Mouse (Mus musculus): ENCODE results near the gene Trpt1.

The Trpt1 gene

DNA sequence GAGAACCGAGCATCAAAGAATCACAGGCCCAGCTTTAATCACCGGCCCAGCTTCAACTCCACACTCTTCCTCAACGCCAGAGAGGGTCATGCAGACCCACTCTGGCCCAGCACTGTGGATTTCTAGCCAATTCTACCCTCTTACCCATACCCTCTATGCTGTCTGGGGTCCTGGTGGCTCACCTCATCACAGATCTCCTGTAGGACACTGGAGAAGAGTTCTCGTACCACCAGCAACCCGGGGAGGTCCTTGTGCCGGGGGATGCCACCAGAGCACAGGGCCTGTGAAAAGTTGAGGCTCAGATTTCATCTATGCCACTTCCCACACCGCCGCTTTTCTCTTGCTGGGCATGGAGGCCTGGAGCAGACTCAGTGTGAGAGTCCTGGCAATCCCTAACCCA is 1.4 kb upstream of the Trpt1 start:
- DNase-seq: no peak

DNA sequence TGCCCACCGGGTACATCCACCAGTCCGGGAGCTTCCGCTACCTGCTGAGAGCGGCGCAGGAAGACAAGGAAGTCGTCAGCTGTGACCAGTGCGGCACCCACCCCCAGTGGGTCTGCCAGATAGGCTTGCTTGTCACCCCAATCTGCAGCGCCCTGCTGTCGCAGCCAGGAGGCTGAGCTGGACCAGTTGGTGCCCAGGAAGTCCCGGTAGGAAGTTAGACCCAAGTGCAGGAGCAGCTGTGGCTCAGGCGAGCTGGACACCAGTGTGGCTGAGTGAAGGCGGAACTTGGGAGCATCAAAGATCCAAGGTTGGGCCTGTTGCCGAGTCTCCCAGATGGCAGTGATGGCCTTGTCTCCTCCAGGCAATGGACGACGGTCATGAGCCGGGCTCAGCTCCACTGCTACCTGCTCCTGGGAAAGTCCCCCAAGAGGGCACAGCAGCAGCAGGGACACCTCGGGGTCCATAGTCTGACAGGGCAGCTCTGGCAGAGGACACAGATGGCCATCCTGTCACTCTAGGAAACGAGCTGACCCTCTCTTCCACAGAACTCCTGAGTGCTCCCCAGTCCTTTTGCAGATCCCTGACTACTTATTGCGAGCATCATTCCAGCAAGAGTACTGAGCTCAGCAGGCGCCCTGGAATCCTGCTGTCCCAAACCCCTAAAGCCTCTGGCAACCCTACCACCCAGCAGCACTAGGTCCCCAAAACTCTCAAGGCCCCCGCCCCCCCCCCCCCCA is 508 bp upstream of the Trpt1 start:
- no peak for DNase-seq

DNA sequence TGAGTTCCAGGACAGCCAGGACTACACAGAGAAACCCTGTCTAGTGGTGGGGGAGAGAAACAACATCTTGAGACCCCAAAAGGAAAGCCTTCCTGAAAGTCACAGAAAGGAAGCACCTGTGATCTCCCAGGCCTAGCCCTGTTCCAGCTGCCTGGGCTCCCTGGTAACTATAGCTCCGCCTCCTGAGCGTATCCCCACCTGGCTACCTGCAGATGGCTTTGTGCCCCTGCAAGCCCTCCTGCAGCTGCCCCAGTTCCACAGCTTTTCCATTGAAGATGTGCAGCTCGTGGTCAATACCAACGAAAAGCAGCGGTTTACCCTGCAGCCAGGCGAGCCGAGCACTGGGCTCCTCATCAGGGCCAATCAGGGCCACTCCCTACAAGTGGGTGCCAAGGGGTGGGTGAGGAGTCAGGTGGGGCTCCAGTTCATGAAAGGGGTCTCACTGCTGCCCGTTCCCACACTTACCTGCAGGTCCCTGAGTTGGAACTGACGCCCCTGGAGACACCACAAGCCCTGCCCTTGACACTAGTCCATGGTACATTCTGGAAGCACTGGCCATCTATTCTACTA is 1.9 kb downstream of the Trpt1 start:
- no peak for DNase-seq

DNA sequence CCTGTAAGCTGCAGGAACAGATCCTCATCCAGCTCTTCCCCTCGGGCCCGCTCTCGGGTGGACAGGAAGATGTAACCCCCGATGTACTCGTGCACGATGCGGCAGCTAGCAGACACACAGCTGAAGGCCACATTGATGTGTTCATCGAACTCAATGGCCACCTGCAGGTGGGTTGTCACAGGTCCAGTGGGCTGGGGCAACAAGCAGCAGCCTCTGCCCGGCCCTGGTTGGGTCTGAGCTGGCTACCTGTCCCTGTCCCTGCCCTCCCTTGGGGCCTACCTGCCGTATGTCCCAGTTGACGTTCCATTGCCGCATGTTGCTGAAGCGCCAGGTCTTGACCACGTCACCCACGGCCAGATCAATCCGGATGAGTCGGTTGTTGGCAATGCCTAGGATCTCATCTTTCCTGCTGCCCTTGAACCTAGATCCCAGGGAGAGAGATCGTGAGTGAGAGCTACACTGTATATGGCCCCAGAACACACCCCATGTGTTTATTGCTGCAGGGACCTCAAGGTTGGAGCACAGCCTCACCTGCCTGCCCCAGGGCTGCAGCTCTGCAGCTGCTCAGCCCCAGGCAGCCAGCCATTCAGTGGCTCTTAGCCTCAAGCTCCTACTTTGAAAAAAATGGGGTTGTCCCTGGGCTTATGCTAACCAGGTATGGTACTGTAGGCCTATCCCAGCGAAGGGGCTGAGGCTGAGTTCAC is 3.6 kb downstream of the Trpt1 start:
- no peak for DNase-seq

DNA sequence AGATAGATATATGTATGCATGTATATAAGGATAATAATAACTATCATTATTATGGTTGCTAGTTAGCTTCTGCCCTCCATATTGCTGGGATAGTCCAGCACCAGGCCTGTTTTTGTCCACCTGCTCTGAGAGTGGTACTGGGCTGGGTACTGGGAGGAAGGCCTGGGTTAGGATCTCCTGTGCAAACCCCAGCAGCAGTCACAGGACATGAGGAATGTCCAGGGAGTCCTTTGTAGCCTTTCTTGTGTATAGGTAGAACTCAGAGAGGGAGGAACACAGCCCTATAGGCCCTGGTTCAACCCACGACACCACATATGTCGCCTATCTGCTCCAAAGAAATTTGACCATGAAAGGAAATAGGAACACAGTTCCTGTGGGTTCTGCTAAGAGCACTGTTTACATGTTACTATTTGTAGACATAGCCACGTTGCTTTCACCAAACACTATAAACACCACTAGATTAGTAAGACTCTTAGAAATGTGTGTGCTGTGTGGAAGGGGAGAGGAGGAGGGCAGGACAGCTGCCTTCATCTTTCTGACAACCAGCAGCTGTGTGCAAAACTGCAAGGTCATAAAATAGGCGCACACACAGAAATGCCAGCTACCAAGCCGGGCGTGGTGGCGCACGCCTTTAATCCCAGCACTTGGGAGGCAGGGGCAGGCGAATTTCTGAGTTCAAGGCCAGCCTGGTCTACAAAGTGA is 11.1 kb downstream of the Trpt1 start:
- DNase-seq: no peak

DNA sequence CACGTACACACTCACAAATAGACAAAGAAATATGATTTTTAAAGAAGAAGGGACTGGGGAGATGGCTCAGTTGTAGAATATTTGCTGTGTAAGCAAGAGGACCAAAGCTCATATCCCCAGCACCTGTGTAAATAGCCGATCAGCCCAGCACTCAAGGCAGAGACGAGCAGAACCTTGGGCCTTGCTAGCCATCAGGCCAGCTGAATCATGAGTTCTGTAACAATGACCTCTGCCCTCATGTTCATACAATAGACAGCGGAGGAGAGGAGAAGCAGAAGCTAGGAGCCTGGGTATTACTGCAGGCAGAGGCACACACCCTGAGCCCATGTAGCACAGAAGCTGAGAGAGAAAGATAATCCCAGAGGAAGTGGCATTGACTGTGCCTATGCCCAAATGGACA is 16.5 kb downstream of the Trpt1 start:
- no peak for DNase-seq

DNA sequence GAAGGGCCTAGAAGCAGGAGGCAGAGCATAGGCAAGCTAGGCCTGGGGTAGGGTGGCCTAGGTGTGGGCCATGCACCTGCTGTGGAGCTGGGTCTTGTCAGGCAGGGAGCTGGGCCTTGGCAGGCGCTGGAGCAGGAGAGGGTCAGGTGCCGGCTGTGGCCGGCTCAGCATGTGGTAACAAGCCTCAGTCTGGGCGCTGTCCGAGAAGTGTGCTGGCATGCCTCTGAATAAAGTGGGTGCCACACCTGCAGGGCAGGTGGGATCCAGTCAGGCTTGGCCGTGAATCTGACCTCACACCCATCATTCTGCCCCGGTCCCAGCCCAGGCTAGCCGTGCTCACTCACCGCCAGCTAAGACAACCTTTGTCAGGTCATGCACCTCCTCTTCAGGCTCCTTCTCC is 18.1 kb downstream of the Trpt1 start:
- DNase-seq: no peak

DNA sequence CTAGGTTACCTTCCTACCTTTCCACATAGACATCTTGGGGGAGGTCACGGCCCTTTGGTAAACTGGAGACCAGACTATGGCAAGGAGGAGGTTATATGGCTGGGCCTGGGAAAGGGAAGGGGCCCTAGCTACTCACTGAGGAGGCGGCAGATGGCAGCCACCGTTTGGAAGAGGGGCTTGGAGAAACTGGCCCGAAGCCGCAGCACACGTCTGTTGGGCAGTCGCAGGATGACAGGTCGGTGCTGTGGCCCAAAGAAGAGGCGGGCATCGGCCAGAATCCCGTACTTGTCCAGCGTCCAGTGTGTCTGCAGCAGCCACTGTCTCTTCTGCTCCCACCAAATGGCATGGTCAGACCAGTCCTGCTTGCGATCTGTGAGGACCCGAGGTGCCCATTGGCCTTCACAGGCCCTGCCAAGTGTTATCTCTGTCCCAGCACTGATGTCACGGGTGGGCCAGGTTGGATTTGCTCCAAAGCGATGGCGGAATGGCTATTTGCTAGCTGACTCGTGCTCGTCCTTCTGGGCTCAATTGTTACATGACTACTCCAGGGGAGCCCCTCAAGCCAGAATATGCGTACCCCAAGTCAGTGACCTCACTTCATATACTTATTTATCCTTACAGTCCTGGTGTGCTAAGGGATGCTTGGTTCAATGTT is 18.7 kb downstream of the Trpt1 start:
- DNase-seq: no peak

DNA sequence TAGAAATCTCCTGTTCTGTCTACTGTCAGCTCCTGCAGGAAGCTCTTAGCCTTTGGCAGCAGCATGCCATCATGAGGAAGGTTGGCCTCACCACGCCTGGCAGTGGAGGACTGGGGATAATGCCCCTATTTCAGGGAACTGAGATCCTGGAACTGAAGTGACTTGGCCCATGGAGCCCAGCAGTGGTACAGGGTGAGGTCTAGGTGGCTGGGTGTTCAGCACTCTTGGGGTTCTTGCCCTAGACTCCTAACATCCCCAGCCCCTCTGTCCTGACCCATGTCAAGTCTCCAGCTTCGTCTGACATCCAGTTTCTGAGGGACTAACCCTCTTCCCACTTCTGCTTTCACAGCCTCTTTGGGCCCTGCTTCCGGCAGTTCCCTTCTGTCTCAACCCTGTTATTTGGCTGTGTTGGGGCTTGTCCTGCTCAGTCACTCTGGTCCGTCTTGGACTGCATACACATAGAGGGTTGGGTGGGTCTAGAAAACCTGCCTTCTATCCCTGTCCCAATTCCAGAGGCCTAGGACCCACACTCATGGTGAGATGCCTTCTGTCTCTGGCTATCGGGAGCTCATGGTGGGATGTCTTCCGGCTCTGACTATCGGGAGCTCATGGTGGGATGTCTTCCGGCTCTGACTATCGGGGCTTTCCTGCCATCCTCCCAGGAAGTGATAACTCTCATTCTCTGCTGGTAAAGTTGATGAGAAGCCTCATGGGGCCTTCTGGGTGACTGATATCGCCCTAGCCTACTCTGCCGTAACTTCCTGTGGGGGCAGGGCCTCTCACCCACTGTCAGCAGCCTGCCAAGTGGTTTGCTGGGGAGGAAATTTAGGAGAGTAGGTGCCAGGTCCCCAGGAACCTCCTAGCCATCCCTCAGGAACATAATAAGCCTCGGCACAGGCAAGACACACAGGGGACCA is 21.9 kb downstream of the Trpt1 start:
- no peak for DNase-seq

DNA sequence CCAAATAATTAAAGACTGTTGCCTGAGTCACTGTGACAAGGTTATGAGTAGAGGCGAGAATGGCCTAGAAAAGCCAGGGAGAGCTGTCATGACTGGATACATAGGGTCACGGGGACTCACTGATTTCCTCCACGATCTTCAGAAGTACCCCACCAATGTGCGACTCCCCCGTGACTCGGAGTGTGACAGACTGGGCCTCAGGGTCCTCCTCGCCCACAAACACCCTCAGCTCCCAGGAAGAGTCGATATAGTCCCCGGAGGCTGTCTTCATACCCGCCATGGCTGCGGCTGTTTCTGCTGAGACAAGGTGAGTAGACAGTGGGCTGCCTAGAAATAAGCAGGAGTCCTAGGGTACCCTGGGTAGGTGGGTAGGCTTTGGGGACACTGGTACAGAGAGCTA is 22.6 kb downstream of the Trpt1 start:
- DNase-seq: no peak

DNA sequence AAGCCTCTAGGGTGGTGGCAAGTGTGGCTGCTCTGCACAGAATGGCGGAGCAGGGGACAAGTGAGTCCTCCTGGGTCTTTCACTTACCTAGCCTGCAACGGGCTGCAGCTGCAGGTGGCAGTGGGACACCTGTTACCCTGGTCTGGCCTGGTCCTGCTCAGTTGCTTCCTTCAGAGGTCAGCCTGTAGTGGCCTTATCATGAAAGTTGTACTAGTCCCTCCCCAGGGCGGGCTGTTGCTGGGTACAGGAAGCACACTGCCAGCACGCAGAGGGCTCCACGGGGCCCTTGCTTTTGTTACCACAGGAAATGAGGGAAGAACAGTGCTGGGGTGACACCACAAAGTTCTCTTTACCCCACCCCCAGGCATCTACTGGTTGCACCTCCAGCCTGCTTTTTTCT is 23.3 kb downstream of the Trpt1 start, which contains the start of gene Fermt3:
Gene Fermt3 (minus strand): TSS at position 279 of the 400 bp plus-strand sequence.
- DNase-seq: no peak

DNA sequence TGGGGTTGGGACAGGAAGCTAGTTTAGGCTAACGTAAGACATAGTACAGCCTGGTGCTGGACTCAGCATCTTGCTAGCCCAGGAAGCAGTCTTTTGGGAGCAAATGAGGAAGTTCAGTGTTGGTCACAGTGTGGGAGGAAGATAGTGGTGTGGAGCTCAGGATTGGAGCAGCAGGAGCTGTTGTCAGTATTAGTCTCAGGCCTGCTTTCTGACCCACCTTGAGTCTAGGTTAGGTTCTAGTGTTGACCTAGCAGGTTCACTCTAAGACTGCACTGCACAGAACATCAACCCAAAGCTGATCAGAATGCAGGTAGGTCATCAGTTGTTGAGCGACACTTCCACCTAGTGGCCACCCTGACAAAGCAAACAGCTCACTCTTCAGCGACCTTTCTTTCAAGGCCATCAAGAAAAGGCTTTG is 24.3 kb downstream of the Trpt1 start:
- peak; percentile 72 for DNase-seq

DNA sequence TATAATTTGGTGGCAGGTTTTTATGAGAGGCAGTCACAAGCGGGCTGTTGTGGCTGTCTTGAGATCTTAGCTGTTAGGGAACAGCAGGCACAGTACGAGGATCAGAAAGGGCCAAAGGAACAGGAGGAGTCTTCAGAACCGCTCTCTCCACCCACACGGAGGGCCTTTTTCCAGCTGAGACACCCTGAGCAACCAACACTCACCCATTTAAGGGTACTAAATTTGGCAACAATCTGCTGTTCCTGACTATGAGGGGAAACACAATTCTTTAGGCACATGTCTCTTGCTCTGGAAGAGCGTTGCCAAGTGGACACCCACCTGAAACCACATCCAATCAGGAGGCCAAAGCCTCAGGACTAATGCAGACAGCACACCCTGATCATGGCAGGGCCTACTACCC is 33.6 kb downstream of the Trpt1 start:
- no peak for DNase-seq

DNA sequence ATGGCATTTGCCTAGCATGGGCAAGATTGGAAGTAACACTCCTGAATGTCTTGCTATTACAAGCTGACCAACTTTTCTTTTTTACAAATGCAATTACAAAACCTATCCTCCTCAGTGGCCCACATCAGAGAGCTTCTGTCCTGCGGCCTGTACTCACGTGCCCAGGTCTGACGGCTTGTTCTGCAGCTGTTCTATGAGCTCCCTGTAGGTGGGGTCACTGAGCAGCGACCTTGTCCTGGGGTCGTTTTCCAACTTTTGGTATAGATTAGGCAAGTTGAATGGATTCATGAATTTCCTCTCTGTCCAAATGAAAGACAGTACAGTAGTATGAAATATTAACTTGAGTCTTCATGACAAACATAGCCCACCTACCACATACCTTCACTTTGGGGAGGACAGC is 38.1 kb downstream of the Trpt1 start:
- no peak for DNase-seq

DNA sequence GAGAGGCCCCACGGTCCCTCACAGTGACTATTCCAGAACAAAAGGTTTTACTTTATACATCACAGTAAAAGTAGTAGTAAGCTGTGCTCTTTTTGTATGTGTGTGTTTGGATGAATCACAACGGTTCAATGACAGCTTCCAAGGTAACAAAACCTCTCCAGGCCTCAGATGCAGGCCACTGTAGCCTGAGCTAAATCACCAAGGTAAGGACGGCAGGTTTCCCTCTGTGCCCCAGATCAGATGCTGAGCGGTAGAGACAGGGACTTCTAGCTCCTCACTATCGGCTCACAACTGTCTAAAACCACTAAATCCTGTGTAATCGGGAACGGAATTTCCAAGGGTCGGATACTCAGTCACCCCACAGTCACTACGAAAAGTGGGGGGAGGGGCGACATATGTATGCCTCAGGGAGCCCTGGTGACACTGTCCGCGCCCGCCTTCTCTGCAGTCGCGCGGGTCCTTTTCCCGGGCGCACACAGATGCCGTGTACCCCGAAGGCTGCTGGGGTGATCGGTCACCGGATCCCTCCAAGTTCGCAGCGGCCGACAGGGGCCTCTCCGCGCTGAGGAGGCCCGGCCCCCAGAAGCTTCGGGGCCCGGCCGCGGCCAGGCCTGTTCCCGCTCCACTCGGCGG is 43.3 kb downstream of the Trpt1 start:
- DNase-seq: peak; percentile 75

DNA sequence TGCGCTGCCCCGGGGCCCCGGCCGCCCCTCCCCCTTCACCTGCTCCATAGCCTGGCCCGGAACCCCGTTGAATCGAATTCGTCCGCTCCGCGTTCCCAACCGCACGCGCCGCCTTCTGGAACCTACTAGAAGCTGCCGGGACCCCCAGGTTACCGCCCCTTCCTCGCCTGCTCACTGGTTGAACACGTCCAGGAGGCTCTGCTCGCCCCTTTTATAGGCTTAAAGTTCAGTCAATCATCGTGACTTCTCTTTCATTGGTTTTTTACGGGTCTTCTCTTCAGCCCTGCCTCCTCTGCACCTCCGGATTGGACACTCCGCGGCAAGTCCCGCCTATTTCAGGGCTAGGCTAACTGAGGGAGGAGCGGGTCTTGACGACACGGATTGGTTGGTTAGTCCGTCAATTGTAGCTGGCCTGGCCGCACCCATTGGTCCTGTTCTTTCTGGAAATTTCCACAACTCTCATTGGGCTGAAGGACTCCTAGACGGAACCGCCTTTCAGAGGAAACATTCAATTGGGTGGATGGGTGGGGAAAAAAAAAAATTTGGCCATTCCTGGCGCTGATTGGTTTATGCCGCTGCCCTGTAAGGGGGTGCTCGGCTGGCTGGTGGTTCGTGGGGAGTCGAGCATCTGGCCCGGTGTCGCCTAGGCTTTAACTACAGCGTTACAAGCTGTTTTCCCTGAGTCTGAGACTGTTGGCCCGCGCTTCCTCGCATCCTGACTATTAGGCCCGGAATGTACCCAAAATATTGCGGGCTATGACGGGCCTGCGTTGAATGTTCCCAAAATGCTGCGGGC is 44.1 kb downstream of the Trpt1 start, which contains the start of gene Stip1:
Gene Stip1 (minus strand): TSS at position 127 of the 796 bp plus-strand sequence.
- peak; percentile 100 for DNase-seq

DNA sequence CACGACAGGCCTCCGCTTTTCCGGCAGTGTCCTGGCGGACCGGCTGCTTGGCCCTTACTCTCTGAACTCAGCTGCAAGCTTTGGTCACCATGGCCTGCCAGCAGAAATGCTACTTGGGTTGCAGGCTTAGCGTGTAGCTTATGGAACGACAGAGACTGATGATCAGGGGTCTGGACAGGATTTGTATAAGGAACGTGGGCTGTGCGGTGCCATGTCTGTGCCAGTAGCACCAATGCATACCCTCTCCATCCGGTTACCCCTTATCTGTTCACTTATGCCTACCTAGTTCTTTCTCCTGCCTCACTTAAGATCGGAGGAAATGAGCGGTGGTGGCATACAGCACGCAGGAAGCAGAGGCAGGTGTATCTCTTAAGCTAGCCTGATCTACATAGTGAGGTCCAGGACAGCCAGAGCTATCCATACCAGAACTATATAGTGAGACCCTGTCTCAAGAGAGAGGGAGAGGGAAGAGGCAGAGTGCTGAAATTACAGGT is 44.8 kb downstream of the Trpt1 start:
- no peak for DNase-seq

DNA sequence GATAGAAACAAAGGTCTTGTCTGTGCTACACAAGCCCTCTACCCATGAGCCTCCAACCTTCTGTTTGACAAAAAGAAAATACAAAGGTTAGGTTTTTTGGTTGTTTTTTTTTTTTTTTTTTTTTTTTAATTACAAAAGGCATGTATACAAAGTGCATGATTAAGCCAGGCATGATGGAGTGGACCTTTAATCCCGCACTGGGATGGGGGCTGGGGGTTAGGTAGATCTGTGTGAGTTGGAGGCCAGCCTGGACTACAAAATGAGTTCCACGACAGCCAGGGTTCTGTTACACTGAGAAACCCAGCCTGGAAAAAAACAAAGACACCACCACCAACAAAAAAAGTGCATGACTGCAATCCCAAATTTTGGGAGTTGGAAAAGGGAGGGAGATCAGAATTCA is 45.2 kb downstream of the Trpt1 start:
- DNase-seq: no peak

DNA sequence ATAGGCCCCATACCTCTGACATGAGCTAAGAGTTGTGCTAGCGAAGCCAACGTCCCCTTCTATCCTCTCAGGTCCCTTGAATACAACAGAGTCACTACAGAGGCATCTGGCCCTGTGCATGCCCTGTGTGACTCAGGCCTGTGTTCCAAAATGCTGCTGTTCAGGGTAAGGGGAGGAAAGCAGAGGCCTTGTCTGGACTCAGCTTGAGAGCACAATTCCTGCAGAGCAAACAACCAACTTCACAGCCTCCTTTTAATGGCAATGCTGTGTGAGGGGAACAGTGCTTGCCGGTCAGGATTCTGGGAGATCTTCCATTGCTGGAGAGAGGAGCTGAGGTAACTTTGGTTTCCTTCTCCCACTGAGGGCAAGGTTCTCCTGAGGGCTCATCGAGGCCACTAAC is 48.3 kb downstream of the Trpt1 start:
- no peak for DNase-seq

DNA sequence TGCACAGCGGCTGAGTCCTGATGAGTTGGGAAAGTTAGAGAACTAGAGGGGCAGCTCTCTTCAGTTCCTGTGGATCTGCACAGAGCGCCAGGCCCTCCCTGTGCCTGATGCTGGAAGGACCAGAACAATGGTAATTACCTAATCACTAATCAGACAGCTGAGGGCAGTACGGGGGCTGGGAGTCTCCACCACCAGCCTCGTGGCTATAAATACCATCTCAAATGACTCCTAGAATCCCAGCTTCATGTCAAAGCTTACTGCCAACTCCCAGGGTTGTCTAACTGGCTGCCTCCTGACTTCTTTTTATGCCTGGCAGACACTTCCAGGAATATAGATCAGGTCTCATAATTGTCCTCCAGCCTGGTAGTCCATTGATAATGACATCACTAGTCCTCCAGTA is 48.8 kb downstream of the Trpt1 start:
- no peak for DNase-seq

All from retina, postnatal 1 day (tissue).